Mouse (Mus musculus): ENCODE data around the gene Glp1r. TPM values are rescaled to one million over a fixed set of nuclear protein-coding genes. Genes with fewer than 3 reads are reported as not detected.

Glp1r gene
- 0.32 TPM for polyA plus RNA-seq (2014; fragmentation: Illumina TruSeq; extraction: RNeasy Lipid Tissue Mini Kit (QIAGEN cat#74804); ENCODE audit: low read depth, low replicate concordance)

DNA sequence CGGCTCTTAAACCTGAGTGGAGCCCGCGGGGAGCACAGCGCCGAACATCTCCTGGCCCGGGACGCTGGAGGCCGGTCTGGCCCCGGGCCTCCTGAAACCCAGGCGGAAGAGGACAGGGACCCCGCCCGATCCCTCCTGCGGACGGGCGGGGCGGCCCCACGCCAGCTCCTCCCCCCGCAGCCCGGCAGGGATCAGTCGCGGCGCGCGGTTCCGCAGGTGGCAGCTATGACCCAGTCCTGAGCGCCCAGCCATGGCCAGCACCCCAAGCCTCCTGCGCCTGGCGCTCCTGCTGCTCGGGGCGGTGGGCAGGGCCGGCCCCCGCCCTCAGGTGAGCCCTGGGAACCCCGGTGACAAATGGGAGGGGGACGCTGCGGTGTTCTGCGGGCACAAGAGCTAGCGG is at the start of gene Glp1r:
TSS of gene Glp1r (plus strand) at position 191 of the 400 bp plus-strand sequence.

DNA sequence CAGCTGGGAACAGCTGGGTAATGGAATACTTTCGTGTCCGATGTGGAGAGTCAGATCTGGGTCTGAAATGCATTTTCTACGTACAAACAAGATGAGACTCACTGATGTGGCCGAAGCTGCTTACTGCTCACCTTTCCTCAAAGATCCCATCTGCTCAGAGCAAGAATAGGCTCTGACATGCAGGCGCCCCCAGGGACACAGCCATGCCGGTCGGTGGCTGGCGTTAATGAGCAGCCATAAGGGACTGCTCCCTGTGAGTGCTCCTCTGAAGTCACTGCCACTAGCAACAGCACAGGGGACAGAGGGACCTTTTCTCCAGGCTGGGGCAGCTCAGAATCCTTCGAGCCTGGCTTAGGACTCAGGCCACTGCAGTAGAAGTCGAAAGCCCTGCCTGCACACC is 52.7 kb downstream of the Glp1r start, which contains the start of gene Umodl1:
TSS of gene Umodl1 (plus strand) at position 301 of the 400 bp plus-strand sequence.

Other genes starting within 250 kb of the Glp1r start
- gene Umodl1, start 52.8 kb downstream of the Glp1r start, polyA plus RNA-seq (2014; fragmentation: Illumina TruSeq; extraction: RNeasy Lipid Tissue Mini Kit (QIAGEN cat#74804); ENCODE audit: low read depth, low replicate concordance): 2.0 TPM
- gene Abcg1, start 155.9 kb downstream of the Glp1r start, polyA plus RNA-seq (2014; fragmentation: Illumina TruSeq; extraction: RNeasy Lipid Tissue Mini Kit (QIAGEN cat#74804); ENCODE audit: low read depth, low replicate concordance): 0.31 TPM
- gene Tff3, start 227.8 kb downstream of the Glp1r start, polyA plus RNA-seq (2014; fragmentation: Illumina TruSeq; extraction: RNeasy Lipid Tissue Mini Kit (QIAGEN cat#74804); ENCODE audit: low read depth, low replicate concordance): not detected
- gene Tff2, start 242.5 kb downstream of the Glp1r start, polyA plus RNA-seq (2014; fragmentation: Illumina TruSeq; extraction: RNeasy Lipid Tissue Mini Kit (QIAGEN cat#74804); ENCODE audit: low read depth, low replicate concordance): not detected